Mouse (Mus musculus) heart, adult 2 months (tissue): ENCODE data around the gene Myt1l.

Experiments used
- CTCF ChIP-seq: fragments of 200-600 bp; IDR thresholded peaks from 2 replicates; pipeline ENCODE4 v1.8.1; 2022; ENCODE audit warnings: antibody characterized with exemption, mild to moderate bottlenecking, moderate library complexity
- POLR2A ChIP-seq: fragments of 200-500 bp; IDR thresholded peaks from 2 replicates; pipeline ENCODE4 v1.6.1; 2011; ENCODE audit warnings: mild to moderate bottlenecking, low read depth, low read length, control low read depth; ENCODE audit not compliant: insufficient read depth

DNA sequence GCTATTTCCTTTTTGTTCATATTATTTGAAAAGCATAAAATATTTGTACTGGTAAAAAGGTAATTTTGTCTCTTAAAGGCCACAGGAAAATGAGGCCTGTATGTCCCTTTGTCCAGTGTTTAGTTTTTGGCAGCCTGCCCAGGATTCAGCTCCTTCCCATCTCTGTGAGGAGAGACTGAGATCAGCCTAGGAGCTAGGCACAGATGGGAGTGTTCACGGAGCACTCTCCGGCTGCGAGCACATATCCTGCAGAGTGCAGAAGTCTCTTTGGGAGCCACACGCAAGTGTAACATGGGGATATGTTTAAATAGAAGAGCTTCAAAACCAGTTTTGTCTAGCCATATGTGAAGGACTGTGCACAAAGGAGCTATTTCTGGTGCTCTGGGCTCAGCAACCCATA, 174.4 kb downstream of the Myt1l start:
- TF ChIP-seq POLR2A (no peak), CTCF (no peak)
